Mouse (Mus musculus) layer of hippocampus, postnatal 14 days (tissue): ENCODE measurements at regions not wholly inside any gene's neighbourhood (a gene's known extent, or its start where the extent isn't known, plus 50 kb on each side); places are given as distances from the start of the nearest gene placed in this dataset.

Experiments
- DNase-seq, 2 experiments: peaks; one replicate each; pipeline ENCODE4 v3.0.0; 2021 to 2022; ENCODE audit warnings: low spot score in 2 of 2, mixed read lengths in 1 of 2

DNA sequence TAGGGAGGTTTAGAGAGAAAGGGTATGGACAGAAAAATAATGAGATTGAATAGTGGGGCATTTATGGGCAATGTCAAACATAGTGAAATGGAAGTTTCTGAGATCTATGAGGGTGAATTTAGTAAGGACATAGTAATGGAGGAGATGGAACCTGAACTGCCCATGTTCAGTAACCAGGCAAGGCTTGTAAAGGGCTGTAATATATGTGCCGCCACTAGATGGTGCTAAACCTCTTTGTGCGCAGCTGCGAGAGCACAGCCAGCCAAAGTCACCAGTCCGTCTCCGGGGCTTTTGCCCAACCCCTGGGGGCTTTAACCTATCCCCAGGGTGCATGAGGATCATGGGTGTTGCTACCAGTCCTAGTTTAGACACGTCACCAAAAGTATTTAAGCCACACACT is 77.7 kb upstream of the Vmn2r25 start:
- DNase-seq, result peak; percentile 17 to 40

DNA sequence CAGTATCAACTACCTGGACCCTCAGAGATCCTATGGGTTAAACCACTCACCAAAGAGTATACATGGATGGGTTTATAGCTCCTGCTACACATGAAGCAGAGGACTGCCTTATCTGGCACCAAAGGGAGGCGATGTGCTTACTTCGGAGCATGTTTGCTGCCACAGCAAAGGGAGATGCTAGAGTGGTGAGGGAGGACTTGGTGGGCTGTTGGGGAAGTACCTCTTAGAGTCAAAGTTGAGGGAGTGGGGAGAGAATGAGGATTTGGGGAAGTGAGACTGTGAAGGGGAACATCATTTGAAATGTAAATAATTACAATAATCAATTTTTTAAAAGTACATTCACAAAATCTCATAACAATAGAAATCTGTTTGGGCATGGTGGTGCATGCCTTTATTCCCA is 84.7 kb upstream of the Vmn2r25 start:
- no peak for DNase-seq

DNA sequence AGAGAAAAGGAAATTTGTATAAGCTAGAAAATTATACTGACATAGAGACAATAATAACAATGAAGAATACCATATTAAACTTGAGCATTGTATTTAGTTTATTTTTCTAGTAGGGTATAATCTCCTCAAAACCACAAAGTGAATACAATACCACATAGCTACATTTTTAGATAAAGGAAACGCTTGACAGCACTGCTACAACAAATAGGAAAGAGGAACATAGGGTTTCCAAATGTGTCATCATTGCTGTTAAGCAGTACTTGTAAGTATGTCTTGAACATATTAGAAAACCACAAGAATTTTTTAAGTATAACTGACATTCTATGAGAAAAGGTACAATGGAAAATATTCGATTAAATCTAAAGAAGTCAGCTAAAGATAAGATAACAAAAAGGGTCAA is 63.0 kb upstream of the Vmn2r26 start:
- no peak for DNase-seq

DNA sequence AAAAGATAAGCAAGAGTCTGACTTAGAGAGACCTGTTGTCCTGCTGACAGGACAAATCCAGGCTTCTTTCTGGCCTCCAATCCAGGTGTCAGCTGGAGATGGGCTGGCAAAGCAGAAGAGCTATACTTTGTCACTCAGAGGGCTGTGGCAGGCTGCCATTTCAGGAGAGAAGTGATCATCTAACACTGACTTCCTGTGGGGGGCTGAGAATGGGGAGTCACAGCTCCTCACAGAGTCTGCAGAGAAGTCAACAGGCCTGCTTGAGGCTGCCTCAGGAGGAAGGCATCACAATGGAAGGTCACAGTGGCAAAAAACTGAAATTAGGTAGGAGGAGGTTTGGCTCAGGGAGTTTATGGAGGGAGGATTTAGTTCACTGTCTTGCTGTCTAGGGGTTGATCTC is 53.2 kb upstream of the Vmn2r26 start:
- DNase-seq, result no peak
